Mouse (Mus musculus) kidney, postnatal 10 days (tissue): ENCODE measurements at regions not wholly inside any gene's neighbourhood (a gene's known extent, or its start where the extent isn't known, plus 50 kb on each side); places are given as distances from the start of the nearest gene placed in this dataset.

Source experiments
- DNase-seq: peaks from one replicate; pipeline ENCODE4 v3.0.0; 2021; ENCODE audit warnings: mixed read lengths

DNA sequence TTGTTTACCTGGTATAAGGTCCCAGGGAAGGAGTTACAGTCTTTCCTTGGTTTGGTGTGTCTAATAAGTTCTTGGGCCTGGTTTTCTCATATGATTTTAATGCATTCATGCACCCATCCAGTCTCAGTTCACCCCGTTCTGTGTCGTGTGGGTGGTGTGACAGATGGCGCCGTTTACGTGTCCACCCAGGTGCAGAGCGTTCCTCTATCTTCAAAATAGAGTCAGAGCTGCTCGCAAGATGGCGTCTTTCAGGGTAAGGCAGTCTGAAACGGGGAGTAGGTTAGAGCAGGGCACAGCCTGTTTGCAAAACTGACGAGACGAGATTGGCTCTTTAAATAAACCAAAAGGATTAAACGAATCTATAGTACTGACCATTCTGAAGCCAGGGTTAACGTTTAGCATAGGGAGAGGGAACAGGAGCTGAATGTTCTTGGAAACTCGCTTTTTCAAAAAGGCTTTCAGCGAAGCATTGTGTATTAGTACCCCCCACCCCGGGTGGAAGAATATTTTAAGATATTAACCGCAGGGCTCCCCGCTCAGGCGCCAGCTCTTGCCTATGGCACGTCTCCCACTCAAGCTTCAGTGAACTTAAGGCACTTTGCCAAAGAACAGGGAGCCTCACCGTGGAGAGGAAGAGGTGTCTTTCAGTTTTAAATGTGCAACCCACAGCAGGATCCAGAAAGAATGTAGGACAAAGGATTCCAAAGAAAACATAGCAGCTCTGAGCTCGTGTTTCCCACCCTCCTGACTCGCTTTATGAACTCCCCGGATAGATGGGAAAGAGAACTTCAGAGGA is 241.7 kb upstream of the Pfn2 start:
- DNase-seq = peak; percentile 57

DNA sequence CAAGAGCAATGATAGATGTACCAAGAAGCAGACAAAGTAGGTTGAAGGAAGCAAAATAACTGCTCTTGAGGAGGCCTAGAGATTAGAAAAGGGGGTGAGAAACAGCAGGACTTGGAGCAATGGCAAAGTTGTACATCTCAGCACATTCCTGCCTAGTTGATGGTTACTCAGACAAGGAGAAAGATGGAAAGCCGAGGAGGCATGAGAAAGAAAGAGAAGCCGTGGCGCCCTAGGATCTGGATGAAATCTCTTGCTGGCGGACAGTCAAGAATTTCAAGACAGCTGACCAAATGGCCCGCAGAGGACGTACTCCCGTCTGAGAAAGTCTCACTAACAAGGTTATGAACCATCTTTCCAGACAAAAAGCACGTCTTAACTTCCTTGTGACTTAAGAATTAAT is 242.5 kb upstream of the Pfn2 start:
- DNase-seq = peak; percentile 71

DNA sequence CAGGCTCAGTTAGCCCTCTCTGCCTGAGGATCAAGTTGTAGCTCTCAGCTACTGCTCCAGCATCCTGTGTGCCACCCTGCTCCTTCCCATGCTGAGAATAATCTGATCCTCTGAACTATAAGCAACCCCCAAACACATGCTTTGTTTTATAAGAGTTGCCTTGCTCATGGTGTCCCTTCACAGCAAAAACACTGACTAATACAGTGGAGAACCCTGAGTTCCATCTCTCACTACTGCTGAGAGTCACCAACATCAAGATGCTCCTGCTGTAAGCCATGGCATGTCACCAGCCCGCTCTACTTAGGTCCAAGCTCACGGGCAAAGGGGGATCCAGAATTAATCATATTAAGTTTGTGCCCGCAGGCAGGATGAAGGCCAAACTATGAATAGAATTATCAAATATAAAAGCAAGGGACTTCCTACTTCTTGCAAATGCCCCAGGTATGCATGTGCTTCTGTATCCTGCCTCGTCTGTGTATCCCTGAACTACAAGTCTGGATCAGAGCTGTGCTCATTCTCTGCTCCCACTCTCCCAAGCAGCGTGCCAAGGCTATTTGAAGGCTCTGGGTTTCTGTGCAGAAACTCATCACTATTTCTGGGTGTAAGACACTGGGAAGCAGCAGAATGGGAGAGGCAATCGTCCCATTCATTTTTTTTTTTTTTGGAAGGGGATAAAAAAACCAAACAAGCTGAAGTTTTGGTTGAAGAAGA is 243.7 kb upstream of the Pfn2 start:
- DNase-seq = no peak

DNA sequence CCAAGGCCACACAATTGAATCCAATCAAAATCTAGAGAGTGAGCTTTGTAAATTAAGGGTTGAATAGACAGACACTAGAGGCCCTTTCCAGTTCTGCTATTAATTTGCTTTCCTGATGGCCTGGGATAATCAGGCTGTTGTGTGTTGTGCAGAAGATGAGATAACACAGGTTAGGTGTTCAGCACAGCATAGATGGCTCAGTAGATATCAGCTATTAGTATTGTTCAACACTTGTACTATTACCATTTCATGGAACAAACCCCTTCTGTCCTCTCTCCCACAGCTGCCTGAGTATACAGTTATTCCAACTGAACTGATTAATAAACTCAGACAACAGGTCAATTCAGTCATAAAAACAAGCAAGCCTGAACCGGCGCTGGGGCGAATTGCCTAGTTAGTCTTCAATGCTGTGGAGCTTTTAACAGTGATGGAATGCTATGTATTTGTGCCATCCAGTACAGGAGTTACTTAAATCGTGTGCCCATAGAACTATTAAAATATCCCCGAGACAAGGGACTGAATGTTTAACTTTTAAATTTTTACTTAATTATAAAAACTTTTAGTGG is 263.1 kb upstream of the Pfn2 start:
- DNase-seq = peak; percentile 37

DNA sequence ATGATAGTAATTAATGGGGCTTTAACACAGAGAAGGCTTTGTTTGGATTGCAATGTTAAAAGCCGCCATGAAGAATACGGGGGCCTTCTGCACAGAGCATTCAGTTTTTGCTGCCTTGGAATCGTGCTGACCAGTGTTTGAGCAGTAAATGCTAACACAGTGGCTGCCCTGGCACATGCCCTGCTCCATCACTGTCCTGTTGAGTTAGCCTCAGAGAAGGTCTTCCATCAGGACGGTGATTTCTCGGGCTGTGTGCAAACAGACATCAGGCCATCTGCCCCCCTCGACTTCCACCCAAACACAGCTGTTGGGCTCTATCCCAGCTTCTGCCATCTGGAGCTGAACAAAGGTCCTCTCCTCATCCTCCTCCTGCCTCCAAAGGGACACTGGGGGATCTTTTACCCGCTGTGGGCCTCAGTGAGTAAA is 264.6 kb upstream of the Pfn2 start:
- DNase-seq = no peak

DNA sequence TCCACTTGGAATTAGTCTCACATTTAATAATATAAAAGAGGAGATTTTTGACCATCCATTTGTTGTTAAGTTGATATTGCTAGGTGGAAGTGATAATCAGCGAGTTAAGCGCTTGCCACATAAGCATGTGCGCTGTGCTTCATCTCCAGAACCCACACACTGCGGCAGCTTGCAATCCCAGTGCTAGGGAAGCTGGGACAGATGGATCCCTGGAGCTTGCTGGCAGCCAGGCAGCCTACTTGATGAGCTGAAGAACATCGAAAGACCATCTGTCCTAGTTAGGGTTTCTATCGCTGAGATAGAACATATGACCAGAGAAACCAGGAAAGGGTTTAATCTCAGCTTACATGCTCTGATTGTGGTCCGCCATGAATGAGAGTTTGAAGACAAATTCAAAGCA is 266.1 kb upstream of the Pfn2 start:
- DNase-seq = no peak

DNA sequence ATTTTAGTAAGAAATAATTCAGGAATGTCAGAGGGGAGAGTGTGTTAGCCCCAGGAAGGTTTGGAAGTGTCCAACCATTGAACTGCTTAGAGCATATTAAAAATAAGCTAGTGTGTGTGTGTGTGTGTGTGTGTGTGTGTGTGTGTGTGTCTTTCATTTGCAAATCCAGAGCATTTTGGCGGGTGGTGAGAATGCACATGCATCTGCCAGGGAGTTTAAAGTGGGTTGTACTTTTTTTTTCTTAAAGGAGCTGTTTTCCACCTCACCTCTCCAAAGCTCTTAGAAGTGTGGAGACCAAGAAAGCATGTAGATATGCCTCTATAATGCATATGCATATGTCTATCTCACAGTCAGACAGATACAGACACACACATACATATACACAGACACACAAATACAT is 267.6 kb upstream of the Pfn2 start:
- DNase-seq = no peak

DNA sequence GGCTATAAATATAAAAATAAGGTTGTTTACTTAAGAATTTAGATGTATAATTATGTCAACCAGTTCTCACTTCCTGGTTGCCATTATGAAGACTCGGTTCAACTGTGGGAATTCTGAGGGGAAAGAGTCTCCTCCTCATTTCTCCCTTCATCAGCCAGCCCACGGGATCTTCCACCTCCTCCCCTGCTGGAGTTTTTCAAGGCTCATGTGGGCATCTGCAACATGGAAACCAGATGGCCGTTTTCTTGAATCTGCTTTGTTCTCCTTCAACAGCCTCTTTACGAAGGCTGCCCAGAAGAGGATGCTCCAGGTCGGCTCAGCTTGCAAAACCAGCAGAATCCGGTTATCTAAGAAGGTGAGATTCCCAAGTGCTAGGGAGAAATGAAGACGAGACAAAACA is 269.0 kb upstream of the Pfn2 start:
- DNase-seq = no peak

DNA sequence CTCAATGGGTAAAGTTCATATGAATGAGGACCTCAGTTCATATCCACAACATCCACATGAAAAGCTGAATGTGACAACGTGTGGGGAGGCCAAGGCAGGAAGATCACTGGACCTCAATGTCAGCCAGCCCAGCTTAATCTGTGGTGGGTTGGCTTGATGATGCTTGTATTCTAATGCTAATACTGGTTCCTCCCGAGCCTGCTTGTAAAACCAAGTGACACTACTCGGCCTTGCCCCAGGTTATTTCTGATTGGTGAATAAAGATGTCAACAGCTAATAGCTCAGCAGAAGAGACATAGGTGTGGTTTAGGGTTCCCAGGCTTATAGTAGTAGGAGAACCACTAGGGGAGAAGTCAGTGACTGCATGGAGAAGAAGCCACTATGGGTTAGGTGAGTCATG is 272.2 kb upstream of the Pfn2 start:
- no peak for DNase-seq

DNA sequence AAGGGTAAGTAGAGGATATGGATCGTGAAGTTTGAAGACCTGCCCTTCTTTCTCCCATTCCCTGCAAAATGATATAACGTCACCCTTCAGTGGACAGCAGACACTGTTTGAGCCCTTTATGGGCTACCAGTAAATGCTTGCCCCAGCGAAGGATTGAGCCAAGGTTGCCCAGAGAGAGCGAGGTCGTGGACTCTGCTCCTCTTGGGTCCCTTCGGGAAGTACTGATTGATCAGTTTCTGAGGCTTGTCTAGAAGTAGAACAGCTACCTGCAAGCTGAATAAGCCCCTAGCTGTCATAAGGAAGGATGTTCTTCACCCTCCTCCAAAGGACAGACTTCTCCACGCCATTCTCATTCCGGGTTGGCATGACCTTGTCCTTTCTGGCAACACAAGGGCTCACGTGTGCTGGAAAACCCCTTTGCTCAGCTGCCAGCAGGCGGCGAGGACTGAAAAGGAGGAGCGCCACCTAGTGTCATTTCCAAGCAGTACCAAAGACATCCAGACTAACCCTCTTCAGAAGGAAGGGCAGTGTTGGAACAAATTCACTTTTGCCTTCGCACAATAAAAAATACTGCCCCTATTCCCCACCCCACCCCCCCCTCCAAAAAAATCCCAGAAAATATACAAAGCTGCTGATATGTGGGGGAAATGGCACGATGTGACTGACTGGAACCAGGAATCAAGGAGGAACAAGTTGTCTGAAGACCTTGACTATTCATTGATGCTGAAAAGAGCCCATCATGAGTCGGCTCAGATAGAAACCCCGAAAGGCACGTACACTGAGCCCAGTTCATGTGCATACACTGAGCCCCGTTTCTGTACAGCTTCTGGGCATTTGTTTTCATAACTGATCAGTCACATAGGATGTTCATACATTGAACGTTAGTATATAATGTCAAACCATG is 274.8 kb upstream of the Pfn2 start:
- DNase-seq = peak; percentile 88

DNA sequence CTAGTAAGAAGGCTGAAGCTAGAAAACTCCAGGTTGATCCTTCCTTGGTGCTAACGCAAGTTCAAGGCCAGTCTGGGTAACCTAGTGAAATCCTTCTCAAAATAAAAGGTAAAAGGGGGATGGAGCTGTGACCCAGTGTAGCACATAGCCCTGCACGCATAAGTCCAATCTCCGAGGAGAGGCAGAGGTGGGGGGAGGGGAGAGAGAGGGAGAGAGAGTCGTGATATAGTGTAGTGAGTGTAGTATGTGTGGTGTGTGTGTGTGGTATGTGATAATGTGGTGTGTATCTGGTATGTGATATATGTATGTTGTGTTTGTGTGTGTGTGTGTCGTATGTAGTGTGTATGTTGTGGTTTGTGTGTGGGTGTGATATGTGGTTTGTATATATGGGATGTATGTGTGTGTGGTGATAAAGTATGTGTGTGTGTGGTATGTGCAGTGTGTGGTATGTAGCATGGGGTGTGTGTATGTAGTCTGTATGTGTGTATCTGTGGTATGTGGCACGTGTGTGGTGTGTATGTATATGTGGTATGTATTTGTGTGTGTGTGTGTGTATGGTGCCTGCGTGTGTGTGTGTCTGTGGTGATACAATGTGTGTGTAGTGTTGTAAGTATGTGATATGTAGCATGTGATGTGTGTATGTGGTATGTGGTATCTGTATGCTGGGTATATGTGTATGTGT is 275.7 kb upstream of the Pfn2 start:
- DNase-seq = no peak

DNA sequence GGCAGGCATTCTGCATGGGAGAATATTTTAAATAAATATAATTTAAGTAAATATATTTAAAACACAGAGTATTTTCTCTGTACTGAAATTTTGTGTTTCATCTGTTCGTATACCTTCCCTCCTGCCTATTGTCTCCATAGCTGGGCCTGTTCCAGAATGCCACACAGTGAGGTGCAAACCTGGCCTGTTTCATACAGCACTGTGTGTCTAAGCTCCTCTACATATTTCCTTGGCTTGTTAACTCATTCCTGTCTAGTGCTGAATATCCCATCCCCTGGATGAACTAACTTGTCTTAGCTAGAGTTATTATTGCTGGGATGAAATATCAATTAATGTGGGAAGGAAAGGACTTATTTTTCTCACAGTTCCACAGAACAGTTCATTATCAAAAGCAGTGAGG is 277.0 kb upstream of the Pfn2 start:
- DNase-seq = no peak

DNA sequence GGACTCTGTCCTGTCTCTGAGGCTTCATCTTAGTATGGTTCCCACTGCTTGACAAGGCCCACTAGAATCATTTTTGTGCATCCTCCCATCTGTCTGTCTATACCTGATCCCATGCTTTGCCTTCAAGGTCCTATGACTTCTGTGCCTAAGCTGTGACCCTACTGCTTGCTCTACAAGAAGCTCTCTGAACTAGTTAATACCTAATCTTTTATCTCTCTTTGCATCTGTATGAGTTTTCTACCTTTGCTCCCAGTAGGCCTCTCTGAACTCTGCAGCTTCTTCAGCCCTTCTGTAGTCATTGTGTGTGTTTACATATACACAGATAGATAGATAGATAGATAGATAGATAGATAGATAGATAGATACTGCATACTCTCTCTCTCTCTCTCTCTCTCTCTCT is 279.1 kb upstream of the Pfn2 start:
- no peak for DNase-seq

DNA sequence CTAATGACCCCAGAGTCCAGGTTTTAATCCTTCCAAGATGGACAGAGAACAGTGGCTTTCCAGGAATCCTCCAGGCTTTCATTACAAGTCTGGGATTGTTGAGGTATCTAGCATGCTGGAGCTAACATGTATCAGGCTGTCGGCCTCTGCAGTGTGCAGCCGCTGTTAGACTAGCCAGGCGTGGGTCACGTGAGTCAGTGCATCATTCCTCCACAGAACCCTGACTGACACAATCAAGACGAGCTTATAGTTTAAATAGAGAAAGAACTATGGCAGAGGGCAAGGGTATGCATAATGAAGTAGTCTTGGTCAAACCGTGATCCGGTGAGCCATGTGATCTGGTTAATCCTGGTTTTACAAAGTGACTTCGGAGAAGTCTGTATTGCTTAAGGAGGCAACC is 280.2 kb upstream of the Pfn2 start:
- DNase-seq = no peak

DNA sequence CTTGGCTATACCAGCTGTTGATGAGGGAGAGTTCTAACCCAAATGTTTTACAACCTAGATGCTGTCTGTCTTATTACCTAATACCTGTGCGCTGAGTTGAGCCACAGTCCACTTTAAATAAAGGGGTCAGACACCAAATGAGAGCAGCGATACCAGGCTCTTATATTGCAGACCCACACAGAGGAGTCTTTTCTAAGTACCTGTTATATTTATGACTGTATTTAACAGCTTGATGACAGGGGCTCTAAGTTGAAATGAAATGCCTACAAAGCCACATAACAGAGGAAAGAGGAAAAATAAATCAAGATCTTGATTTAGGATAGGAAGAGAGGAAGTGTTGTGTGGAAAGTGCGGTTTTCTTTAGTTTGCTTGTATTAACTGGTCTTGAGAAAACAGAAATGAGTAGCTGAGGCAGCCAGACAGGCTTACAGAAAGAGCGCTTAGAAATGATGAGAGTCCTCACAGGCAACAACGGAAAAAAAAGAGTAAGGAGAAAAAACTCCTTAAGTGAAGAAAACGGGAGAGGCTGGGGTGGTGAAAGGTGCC is 281.6 kb upstream of the Pfn2 start:
- DNase-seq = no peak

DNA sequence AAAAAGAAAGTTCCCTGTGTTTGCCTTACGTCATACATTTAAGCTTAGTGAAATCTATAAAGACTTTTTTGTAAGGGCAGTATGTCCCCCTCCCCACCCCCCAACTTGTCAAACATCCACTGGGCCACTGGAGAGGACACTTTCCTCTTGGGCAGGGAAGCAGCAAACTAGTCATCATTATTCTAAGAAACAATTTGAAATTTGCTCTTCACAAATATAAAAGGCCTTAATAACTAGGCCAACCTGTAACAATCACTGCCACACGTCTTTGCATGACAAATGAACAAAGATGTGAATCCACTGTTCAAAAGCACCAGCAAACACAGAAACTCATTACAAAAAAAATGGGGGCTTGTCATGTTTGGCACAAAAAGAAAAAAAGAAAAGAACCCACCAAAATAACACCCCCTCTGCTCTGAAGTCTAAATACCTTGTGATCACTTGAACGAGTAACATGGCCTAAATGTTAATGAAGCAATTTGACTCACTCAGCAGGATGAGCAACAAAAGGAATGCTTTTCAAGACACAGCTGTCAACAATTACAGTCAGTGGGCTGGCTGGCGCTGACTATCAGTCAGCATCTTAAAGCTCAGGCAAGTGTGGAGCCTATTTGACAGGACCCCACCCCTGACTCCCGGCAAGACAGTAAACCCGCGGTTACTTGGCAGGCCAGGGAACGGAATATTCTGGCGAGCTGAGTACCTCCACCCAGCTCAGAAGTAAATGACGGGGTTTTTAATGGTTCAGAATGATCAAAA is 278.7 kb upstream of the Tsc22d2 start:
- DNase-seq = peak; percentile 14

DNA sequence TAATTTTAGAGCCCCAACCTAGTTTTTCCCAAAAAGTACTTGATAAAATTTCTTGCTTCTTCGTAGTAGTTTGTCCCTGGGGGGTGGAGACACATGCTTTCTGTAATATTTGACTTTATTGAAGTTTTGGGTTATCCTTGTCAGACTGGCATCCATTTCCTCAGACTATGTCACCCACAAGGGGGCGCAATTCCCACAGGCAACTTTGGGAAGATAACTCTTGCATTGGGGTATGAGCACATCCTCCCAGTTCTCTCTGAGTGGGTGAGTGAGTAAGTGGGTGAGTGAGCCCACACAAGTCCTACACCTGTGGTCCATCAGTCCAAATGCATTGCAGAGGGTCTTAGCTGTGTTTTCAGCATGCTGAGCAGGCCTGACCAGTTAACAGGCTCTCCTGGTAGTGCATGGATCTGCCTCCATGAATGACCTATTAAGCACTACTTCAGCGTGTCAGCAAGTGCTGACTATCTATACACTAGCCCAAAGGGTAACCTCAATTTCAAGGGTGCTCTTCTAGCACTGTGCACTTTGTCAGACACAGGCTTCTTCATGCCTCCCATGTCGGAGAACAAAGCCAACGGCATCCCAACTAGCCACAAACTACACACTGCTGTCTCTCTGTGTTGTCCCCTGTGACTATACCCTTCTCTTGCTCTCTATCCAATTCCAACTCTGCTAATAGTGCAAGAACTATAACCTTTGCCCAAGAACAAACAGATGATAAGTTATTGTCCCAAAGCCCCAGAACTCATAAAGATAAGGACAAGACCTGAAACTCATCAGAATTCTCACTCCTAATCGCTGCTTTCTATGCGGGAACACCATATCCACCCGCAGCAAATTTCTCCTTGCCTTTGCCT is 275.6 kb upstream of the Tsc22d2 start:
- DNase-seq = peak; percentile 76

DNA sequence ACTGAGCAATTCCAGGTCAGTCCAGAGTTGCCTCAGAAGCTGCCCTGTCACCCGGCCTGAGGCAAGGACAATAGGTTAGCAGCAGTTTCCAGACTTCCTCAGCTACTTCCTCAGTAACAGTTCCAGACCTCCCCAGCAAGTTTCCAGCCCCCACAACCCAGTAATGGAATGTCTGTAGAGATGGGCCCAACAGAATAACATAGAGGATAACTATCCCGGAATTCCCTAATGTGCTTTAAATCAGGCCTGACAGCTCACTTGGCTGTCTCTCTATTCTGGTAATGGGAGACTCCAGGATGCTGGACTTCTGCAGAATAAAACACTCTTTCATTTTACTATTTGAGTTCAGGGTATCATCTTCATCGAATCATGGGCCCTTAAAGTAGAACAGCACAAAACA is 268.4 kb upstream of the Tsc22d2 start:
- peak; percentile 69 for DNase-seq

DNA sequence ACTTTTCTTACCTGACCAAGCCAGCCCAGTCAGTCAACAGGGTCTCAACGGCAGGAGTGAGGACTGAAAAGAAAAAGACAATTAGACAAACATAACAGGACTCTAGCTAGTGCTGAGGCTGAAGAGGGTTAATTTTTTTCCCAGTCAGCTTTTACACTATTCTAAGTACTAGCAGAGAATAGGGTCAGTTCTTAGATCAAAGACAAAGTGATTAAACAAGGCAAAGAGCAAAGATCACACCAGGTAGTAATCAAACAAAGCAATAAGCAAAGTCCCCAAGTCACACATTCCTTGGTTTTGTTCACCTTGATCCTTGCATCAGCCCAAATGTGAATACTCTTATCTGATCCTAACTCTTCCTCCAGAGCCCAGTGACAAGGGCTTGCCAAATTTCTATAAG is 267.8 kb upstream of the Tsc22d2 start:
- no peak for DNase-seq

DNA sequence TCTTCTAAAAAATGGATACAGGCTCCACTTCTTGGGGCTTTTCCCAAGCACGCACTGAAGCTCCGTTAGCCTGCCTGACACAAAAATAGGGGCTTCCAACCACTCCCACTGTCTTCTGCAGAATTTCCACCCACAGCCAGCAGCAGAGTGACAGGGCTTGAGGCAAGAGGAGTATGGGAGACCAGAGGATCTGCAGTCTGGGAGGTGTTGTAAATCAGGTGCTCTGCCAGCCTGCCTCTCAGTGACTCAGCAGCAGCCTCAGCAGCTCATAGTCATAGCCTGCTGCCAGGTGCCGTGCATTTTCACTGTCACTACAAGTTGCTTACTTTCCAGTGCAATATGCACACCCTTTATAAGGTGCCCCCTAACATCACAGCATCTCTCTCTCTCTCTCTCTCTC is 261.4 kb upstream of the Tsc22d2 start:
- DNase-seq = no peak
